Mouse (Mus musculus): ENCODE results near the gene Gcdh. TPM values are rescaled to one million over a fixed set of nuclear protein-coding genes. Genes with fewer than 3 reads are reported as not detected.

The Gcdh gene
- polyA plus RNA-seq, 1 experiment from 2014 or later: 33.5 TPM

GRCm38 (mm10) chr8:84907493-84907892 lies 13.8 kb upstream of the Gcdh start:
- Histone ChIP-seq H3K27ac (ENCODE audit: low read depth, low read length) (no peak overlapping the region), H3K27me3 (ENCODE audit: control insufficient read depth, insufficient read depth, low read length) (peaks cover 6% of the 10 kb centered on the region), H3K36me3 (ENCODE audit: control insufficient read depth, insufficient read depth, low read length) (peaks cover 23% of the 10 kb centered on the region), H3K4me3 (ENCODE audit: low read depth, low read length) (no peak overlapping the region), H3K4me2 (ENCODE audit: low read depth, low read length) (no peak overlapping the region), H3K9ac (replicated peaks; ENCODE audit: low read depth, low read length) (no peak overlapping the region), H3K9me3 (ENCODE audit: control insufficient read depth, low read length) (no peaks in the 10 kb centered on the region), H3K4me1 (ENCODE audit: control insufficient read depth, insufficient read depth, low read length) (peaks cover 6% of the 10 kb centered on the region; the same call in 1 of the 2 replicates)
- ATAC-seq (ENCODE audit: low read depth): no peak
- 81% methylated on average over 8 of the region's 8 CpGs for WGBS

- H3K27me3 ChIP-seq (ENCODE audit: control insufficient read depth, insufficient read depth, low read length): 0 out of 2 replicates have a peak, but pooled peaks cover 4% of the 10 kb centered on the region
- H3K4me2 ChIP-seq (ENCODE audit: low read depth, low read length): no peak overlapping the region
- no peak overlapping the region for H3K4me3 ChIP-seq (ENCODE audit: low read depth, low read length)
- peaks cover 6% of the 10 kb centered on the region; the same call in 1 of the 2 replicates for H3K4me1 ChIP-seq (ENCODE audit: control insufficient read depth, insufficient read depth, low read length)
- WGBS: 91% methylated on average over 9 of the region's 9 CpGs
- H3K27ac ChIP-seq (ENCODE audit: low read depth, low read length): no peak overlapping the region
- H3K9me3 ChIP-seq (ENCODE audit: control insufficient read depth, low read length): no peaks in the 10 kb centered on the region
- ATAC-seq (ENCODE audit: low read depth): no peak
- H3K9ac ChIP-seq (replicated peaks; ENCODE audit: low read depth, low read length): no peak overlapping the region
- peaks cover 18% of the 10 kb centered on the region for H3K36me3 ChIP-seq (ENCODE audit: control insufficient read depth, insufficient read depth, low read length)
Observed at GRCm38 (mm10) chr8:84907037-84907436, 13.3 kb upstream of the Gcdh start.

- peaks cover 6% of the 10 kb centered on the region; the same call in 1 of the 2 replicates for H3K4me1 ChIP-seq (ENCODE audit: control insufficient read depth, insufficient read depth, low read length)
- no peak for ATAC-seq (ENCODE audit: low read depth)
- no peaks in the 10 kb centered on the region for H3K9me3 ChIP-seq (ENCODE audit: control insufficient read depth, low read length)
- H3K4me3 ChIP-seq (ENCODE audit: low read depth, low read length): no peak overlapping the region
- H3K36me3 ChIP-seq (ENCODE audit: control insufficient read depth, insufficient read depth, low read length): no peaks in the 10 kb centered on the region
- 90% methylated on average over 7 of the region's 7 CpGs for WGBS
- no peaks in the 10 kb centered on the region for H3K27me3 ChIP-seq (ENCODE audit: control insufficient read depth, insufficient read depth, low read length)
- no peak overlapping the region for H3K27ac ChIP-seq (ENCODE audit: low read depth, low read length)
- H3K4me2 ChIP-seq (ENCODE audit: low read depth, low read length): no peak overlapping the region
- no peak overlapping the region for H3K9ac ChIP-seq (replicated peaks; ENCODE audit: low read depth, low read length)
Observed at GRCm38 (mm10) chr8:84904351-84904750, 10.6 kb upstream of the Gcdh start.

GRCm38 (mm10) chr8:84902920-84903661 lies 9.4 kb upstream of the Gcdh start:
- H3K27ac ChIP-seq (ENCODE audit: low read depth, low read length): no peak overlapping the region
- WGBS: under 1% methylated on average over 66 of the region's 68 CpGs
- ATAC-seq (ENCODE audit: low read depth): peak; percentile 77
- H3K27me3 ChIP-seq (ENCODE audit: control insufficient read depth, insufficient read depth, low read length): no peaks in the 10 kb centered on the region
- no peaks in the 10 kb centered on the region for H3K9me3 ChIP-seq (ENCODE audit: control insufficient read depth, low read length)
- H3K36me3 ChIP-seq (ENCODE audit: control insufficient read depth, insufficient read depth, low read length): no peaks in the 10 kb centered on the region
- H3K4me3 ChIP-seq (ENCODE audit: low read depth, low read length): peak overlapping the region; percentile 38
- peak overlapping the region; percentile 51 for H3K9ac ChIP-seq (replicated peaks; ENCODE audit: low read depth, low read length)
- H3K4me2 ChIP-seq (ENCODE audit: low read depth, low read length): peak overlapping the region; percentile 86
- peaks cover 6% of the 10 kb centered on the region; the same call in 1 of the 2 replicates for H3K4me1 ChIP-seq (ENCODE audit: control insufficient read depth, insufficient read depth, low read length)

- H3K9me3 ChIP-seq (ENCODE audit: control insufficient read depth, low read length): no peaks in the 10 kb centered on the region
- WGBS: 2% methylated on average over 24 of the region's 24 CpGs
- peak overlapping the region; percentile 86 for H3K4me2 ChIP-seq (ENCODE audit: low read depth, low read length)
- H3K27me3 ChIP-seq (ENCODE audit: control insufficient read depth, insufficient read depth, low read length): no peaks in the 10 kb centered on the region
- H3K9ac ChIP-seq (replicated peaks; ENCODE audit: low read depth, low read length): peak overlapping the region; percentile 51; the same call in 1 of the 2 replicates
- H3K36me3 ChIP-seq (ENCODE audit: control insufficient read depth, insufficient read depth, low read length): no peaks in the 10 kb centered on the region
- no peak for ATAC-seq (ENCODE audit: low read depth)
- peak overlapping the region; percentile 38 for H3K4me3 ChIP-seq (ENCODE audit: low read depth, low read length)
- H3K4me1 ChIP-seq (ENCODE audit: control insufficient read depth, insufficient read depth, low read length): peaks cover 6% of the 10 kb centered on the region; the same call in 1 of the 2 replicates
- no peak overlapping the region for H3K27ac ChIP-seq (ENCODE audit: low read depth, low read length)
Observed at GRCm38 (mm10) chr8:84902367-84902919, 8.7 kb upstream of the Gcdh start.

- peaks cover 6% of the 10 kb centered on the region; the same call in 1 of the 2 replicates for H3K4me1 ChIP-seq (ENCODE audit: control insufficient read depth, insufficient read depth, low read length)
- H3K27ac ChIP-seq (ENCODE audit: low read depth, low read length): no peak within 1 kb of the TSS
- no peak for ATAC-seq (ENCODE audit: low read depth)
- WGBS: 76% methylated on average over 3 of the region's 3 CpGs
- H3K9me3 ChIP-seq (ENCODE audit: control insufficient read depth, low read length): no peaks in the 10 kb centered on the region
- H3K36me3 ChIP-seq (ENCODE audit: control insufficient read depth, insufficient read depth, low read length): no peaks in the 10 kb centered on the region
- no peaks in the 10 kb centered on the region for H3K27me3 ChIP-seq (ENCODE audit: control insufficient read depth, insufficient read depth, low read length)
- H3K4me3 ChIP-seq (ENCODE audit: low read depth, low read length): peak within 1 kb of the TSS; percentile 38
- H3K4me2 ChIP-seq (ENCODE audit: low read depth, low read length): peak within 1 kb of the TSS; percentile 86
- H3K9ac ChIP-seq (replicated peaks; ENCODE audit: low read depth, low read length): peak within 1 kb of the TSS; percentile 51; the same call in 1 of the 2 replicates
Observed at GRCm38 (mm10) chr8:84901752-84902151, 8.0 kb upstream of the Gcdh start, which contains the start of gene Klf1. Klf1 (plus strand) TSS chr8:84901928.

GRCm38 (mm10) chr8:84901071-84901470 lies 7.3 kb upstream of the Gcdh start:
- H3K9ac ChIP-seq (replicated peaks; ENCODE audit: low read depth, low read length): no peak overlapping the region
- no peak overlapping the region for H3K4me2 ChIP-seq (ENCODE audit: low read depth, low read length)
- no peak overlapping the region for H3K4me3 ChIP-seq (ENCODE audit: low read depth, low read length)
- WGBS: 59% methylated on average over 4 of the region's 4 CpGs
- no peaks in the 10 kb centered on the region for H3K36me3 ChIP-seq (ENCODE audit: control insufficient read depth, insufficient read depth, low read length)
- no peaks in the 10 kb centered on the region for H3K9me3 ChIP-seq (ENCODE audit: control insufficient read depth, low read length)
- ATAC-seq (ENCODE audit: low read depth): no peak
- peaks cover 6% of the 10 kb centered on the region; the same call in 1 of the 2 replicates for H3K4me1 ChIP-seq (ENCODE audit: control insufficient read depth, insufficient read depth, low read length)
- no peaks in the 10 kb centered on the region for H3K27me3 ChIP-seq (ENCODE audit: control insufficient read depth, insufficient read depth, low read length)
- no peak overlapping the region for H3K27ac ChIP-seq (ENCODE audit: low read depth, low read length)

GRCm38 (mm10) chr8:84895963-84896362 lies 2.2 kb upstream of the Gcdh start:
- no peak overlapping the region for H3K4me3 ChIP-seq (ENCODE audit: low read depth, low read length)
- no peaks in the 10 kb centered on the region for H3K9me3 ChIP-seq (ENCODE audit: control insufficient read depth, low read length)
- H3K27me3 ChIP-seq (ENCODE audit: control insufficient read depth, insufficient read depth, low read length): no peaks in the 10 kb centered on the region
- H3K4me1 ChIP-seq (ENCODE audit: control insufficient read depth, insufficient read depth, low read length): peaks cover 10% of the 10 kb centered on the region
- H3K36me3 ChIP-seq (ENCODE audit: control insufficient read depth, insufficient read depth, low read length): peaks cover 2% of the 10 kb centered on the region; the same call in 1 of the 2 replicates
- H3K27ac ChIP-seq (ENCODE audit: low read depth, low read length): no peak overlapping the region
- no peak overlapping the region for H3K4me2 ChIP-seq (ENCODE audit: low read depth, low read length)
- no peak overlapping the region for H3K9ac ChIP-seq (replicated peaks; ENCODE audit: low read depth, low read length)
- WGBS: 89% methylated on average over 5 of the region's 5 CpGs
- no peak for ATAC-seq (ENCODE audit: low read depth)

Measured in neural tube, embryonic 14.5 days (tissue).